Mouse (Mus musculus) ES-E14 (cell line): ENCODE measurements around the gene Babam1. TPM values are rescaled to one million over a fixed set of nuclear protein-coding genes. Genes with fewer than 3 reads are reported as not detected.
A peak's percentile ranks its signal among the peaks of the same experiment; 100 is the strongest.

ENCODE experiments used
- DNase-seq: peaks from one replicate; pipeline ENCODE4 v3.0.0-alpha.2; 2013; ENCODE audit warnings: low read depth, low spot score
- H3K27ac ChIP-seq: 2 replicates; pipeline ENCODE4 v1.5.1; 2012; ENCODE audit warnings: low read depth, mild to moderate bottlenecking, low read length, moderate library complexity, mixed read lengths; ENCODE audit not compliant: poor library complexity, insufficient read depth, severe bottlenecking
- H3K36me3 ChIP-seq: 2 replicates; pipeline ENCODE4 v1.6.1; 2012; ENCODE audit warnings: mild to moderate bottlenecking, low read length, moderate library complexity, mixed read lengths; ENCODE audit not compliant: control insufficient read depth, poor library complexity, insufficient read depth, severe bottlenecking
- H3K4me1 ChIP-seq, 2 experiments: fragments of 150-350 bp in 1 of 2; sonication (generic) in 1 of 2; 2 replicates each; pipeline ENCODE4 v1.6.1; 2012; ENCODE audit warnings: low read length in 2 of 2, mild to moderate bottlenecking in 1 of 2, mixed read lengths in 1 of 2; ENCODE audit not compliant: control insufficient read depth in 2 of 2, insufficient read depth in 2 of 2, poor library complexity in 1 of 2
- H3K4me3 ChIP-seq, 2 experiments: fragments of 150-350 bp in 1 of 2; sonication (generic) in 1 of 2; 2 replicates each; pipeline ENCODE4 v1.5.1; 2012; ENCODE audit warnings: low read length in 2 of 2, low read depth in 1 of 2, mild to moderate bottlenecking in 1 of 2, mixed read lengths in 1 of 2; ENCODE audit not compliant: insufficient read depth in 1 of 2, poor library complexity in 1 of 2, severe bottlenecking in 1 of 2
- H3K9ac ChIP-seq: 2 replicates; pipeline ENCODE4 v1.6.1; 2012; ENCODE audit warnings: low read depth, mild to moderate bottlenecking, low read length, mixed read lengths; ENCODE audit not compliant: poor library complexity, insufficient read depth, severe bottlenecking
- H3K9me3 ChIP-seq: fragments of 150-350 bp; sonication (generic); 2 replicates; pipeline ENCODE4 v1.6.1; 2012; ENCODE audit warnings: low read depth, mild to moderate bottlenecking, low read length; ENCODE audit not compliant: control insufficient read depth, insufficient read depth
- CHD2 ChIP-seq: IDR thresholded peaks from 2 replicates; pipeline ENCODE4 v1.6.1; 2014; ENCODE audit warnings: mild to moderate bottlenecking, low read depth, low read length, inconsistent platforms
- HCFC1 ChIP-seq: IDR thresholded peaks from 2 replicates; pipeline ENCODE4 v1.6.1; 2012; ENCODE audit warnings: low read length, inconsistent platforms, borderline replicate concordance; ENCODE audit not compliant: insufficient read depth
- MAFK ChIP-seq: IDR thresholded peaks from 2 replicates; pipeline ENCODE4 v1.6.1; 2014; ENCODE audit warnings: mild to moderate bottlenecking, low read depth, low read length, inconsistent platforms; ENCODE audit not compliant: insufficient read depth
- ZC3H11A ChIP-seq: IDR thresholded peaks from 2 replicates; pipeline ENCODE4 v1.6.1; 2012; ENCODE audit warnings: low read depth, mild to moderate bottlenecking, inconsistent platforms, low read length, borderline replicate concordance
- ZNF384 ChIP-seq: IDR thresholded peaks from 2 replicates; pipeline ENCODE4 v1.6.1; 2012; ENCODE audit warnings: low read depth, low read length, inconsistent platforms
- in situ Hi-C, 2 experiments: fragments of 600-800 bp; cut with MboI; formaldehyde crosslinking; loops; one replicate each; pipeline ENCODE4 v1.15.1; 2025; ENCODE audit warnings: low sequenced_read_pairs in 2 of 2, inconsistent platforms in 1 of 2; ENCODE audit not compliant: unreplicated experiment in 2 of 2
- total RNA-seq: library from RNA; depleted of rRNA; stranded (reverse); fragments of 300-350 nt; gene quantifications from 2 replicates; pipeline ENCODE4 v1.2.3, GENCODE M21; 2012

Gene Babam1
- total RNA-seq, 1 experiment, result 47.4 TPM

DNA sequence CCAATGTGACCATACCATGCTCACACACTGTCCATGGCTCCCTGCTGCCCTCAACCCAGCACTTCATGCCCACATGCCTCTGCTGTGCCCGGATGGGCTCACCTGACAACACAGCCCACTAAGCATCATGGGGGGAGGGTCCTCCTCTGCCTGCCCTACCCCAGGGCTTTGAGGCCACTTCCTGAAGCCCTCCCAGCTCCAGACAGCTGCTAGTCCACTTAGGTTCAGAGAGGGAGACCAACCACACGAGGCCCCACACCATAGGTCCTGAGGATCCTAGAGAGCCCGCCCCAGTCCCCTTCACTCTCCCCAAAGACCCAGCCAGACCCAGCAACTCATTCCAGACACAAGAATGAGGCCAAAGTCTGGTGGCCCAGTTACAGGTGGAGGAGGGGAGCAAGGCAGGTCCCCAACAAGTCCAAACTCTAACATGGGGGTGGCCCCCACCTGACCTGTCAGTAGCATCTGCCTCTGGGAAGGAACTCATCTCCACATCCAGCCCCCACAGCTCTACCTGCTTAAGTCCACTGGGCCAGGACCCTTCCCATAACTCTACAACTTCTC, 17.1 kb upstream of the Babam1 start:
- no peak overlapping the region for H3K27ac ChIP-seq
- in situ Hi-C loops, result no loop called here
- peaks cover 7 to 38% of the 10 kb centered on the region in 2 experiments for H3K4me1 ChIP-seq

DNA sequence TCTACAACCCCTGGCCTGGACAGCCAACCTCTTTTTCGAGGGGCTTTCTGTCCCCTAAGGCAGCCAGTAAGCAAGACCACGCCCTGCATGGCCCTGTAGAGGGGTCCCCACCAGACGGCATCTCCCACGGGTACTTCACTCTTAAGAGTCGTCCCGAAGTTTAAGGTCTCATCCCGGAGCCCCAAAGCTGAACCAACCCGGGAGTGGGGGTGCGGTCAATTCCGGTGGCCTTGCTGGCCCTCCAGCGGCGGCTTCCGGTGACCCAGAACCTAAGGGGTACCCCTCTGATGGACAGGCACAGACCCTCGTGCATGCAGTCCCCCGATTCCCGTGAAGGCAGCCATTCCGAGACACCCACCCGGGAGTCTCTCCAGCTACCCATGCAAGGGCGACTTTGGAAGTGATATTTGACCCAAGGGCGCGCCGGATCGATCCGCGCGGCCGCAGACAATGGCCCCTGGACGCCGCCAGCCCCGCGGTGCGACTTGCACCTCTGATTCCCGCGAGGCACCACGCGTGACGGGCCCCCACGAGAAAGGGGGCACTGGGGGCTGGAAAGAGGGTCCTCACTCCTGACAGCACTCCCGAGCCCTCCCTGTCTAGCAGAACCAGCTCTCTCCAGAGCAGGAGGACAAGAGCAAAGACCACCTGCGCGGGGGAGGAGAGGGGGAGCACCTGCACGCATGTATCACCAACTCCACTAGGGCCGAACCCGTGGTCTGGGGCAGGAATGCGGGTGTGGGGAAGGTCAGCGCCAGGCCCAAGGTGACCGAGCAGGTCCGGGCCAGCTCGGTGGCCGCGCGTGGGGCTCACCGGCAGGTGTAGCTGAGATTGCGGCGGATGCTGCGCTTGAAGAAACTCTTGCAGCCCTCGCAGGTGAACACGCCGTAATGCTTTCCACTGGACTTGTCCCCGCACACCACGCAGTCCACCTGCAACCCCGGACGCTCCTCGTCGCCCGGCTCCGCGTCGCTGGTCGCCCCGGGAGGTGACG, 16.2 kb upstream of the Babam1 start:
- in situ Hi-C loops, result no loop called here
- no peak for DNase-seq
- peaks cover 2% of the 10 kb centered on the region; the same call in 1 of the 2 replicates for H3K36me3 ChIP-seq
- no peak for TF ChIP-seq HCFC1
- TF ChIP-seq MAFK, result no peak
- no peak for TF ChIP-seq ZC3H11A
- no peak for TF ChIP-seq CHD2
- no peak for TF ChIP-seq ZNF384
- peak overlapping the region; percentile 70 to 91 for H3K4me3 ChIP-seq
- H3K27ac ChIP-seq, result peak overlapping the region; percentile 86; the same call in 1 of the 2 replicates
- H3K4me1 ChIP-seq, result peaks cover 4 to 32% of the 10 kb centered on the region in 2 experiments
- peak overlapping the region; percentile 89 for H3K9ac ChIP-seq
- H3K9me3 ChIP-seq, result no peaks in the 10 kb centered on the region

More for the DNA sequence above, 17.1 kb upstream of the Babam1 start:
- Histone ChIP-seq H3K36me3 (peaks cover 3% of the 10 kb centered on the region; the same call in 1 of the 2 replicates), H3K4me3 (peak overlapping the region; percentile 70 to 91; a peak in 3 of 4 replicates), H3K9ac (0 out of 2 replicates have a peak overlapping the region, but pooled peaks have one; percentile 89), H3K9me3 (no peaks in the 10 kb centered on the region)
- DNase-seq, result no peak
- TF ChIP-seq ZNF384 (no peak), MAFK (no peak), HCFC1 (no peak), ZC3H11A (no peak), CHD2 (no peak)

DNA sequence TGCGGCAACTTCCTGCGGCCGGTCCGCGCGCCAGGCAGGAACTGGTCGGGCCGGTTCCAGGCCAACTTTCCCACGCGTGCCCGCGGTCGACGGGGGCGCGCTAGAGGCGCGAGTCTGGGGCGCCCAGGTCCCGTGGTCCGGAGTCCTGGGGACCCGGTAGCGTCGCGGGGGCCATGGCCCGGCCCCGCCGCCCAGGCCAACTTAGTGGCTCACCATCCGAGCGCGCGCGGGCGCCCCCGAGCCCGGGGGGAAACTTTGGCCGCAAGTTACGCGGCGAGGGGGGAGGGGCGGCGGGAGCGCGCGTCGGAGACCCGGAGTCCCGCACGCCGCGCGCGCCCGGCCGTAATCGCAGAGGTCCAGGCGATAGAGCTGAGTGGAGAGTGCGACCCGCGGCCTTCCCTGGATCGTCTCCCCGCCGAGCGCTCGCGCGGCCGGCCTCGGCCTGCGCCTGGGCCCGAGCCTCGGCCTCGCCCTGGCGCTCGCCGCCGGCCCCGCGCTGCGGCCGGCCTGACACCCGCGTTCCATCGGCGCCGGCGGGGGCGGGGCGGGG, 15.2 kb upstream of the Babam1 start, which contains the start of gene Nr2f6:
Gene Nr2f6, minus strand, starts transcription at position 540 of the 550 bp plus-strand sequence.
- Histone ChIP-seq H3K4me1 (peaks cover 5 to 29% of the 10 kb centered on the region in 2 experiments), H3K9me3 (no peaks in the 10 kb centered on the region), H3K36me3 (peaks cover 2% of the 10 kb centered on the region; the same call in 1 of the 2 replicates), H3K27ac (peak within 1 kb of the TSS; percentile 86), H3K9ac (peak within 1 kb of the TSS; percentile 89), H3K4me3 (peak within 1 kb of the TSS; percentile 81 to 91)
- no peak for DNase-seq
- in situ Hi-C loops, result no loop called here
- TF ChIP-seq CHD2 (no peak), ZC3H11A (no peak), MAFK (no peak), ZNF384 (no peak), HCFC1 (no peak)

DNA sequence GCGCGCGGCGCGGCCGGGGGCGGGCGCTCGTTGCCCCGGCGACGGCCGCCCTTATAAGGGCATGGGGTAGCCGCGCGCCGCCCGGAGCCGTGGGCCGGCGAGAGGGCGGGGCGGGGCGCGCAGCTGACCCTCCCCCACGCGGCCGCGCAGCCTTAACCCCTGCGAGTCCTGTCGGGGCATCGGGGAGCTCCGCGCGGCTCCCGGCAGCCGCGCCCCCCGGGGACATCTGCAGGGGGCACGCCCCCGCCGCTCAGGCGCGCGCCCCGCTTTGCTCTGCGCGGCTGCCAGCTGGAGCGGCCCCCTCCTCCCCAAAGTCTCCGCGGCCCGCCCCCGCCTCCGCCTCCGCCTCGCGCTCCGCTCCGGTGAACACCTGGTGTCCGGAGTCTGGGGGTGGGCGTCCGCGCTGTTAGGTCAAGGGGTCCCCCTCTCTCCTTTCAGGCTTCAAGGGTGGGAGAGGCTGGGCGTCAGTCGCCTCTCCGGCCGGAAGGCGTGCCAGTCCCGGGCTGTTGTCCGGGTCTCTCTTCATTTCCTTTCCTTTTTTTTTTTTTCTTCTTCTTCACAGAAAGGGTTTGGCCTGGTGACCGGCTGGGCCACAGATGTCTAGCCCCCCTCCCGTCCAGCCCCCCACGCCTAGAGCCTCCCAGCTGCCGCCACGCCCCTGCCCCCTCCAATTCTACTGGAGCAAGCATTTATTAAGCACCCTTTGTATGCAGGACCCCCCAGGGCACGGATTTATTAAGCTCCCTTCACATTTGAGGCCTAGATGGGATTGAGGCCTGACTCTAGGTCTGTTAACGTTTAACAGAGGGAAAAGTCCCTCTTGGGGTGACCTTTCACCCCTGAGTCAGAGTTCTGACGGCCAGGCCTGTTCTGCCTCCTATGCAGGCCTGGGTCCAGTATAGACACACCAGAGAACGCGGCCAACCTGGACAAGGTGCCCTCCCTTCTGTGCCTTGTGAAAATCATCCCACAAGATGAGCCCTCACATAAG, 14.4 kb upstream of the Babam1 start:
- Histone ChIP-seq H3K4me3 (peak overlapping the region; percentile 81 to 91), H3K36me3 (peaks cover 2% of the 10 kb centered on the region; the same call in 1 of the 2 replicates), H3K9ac (peak overlapping the region; percentile 54; the same call in 1 of the 2 replicates), H3K9me3 (no peaks in the 10 kb centered on the region), H3K4me1 (peaks cover 10 to 30% of the 10 kb centered on the region in 2 experiments), H3K27ac (peak overlapping the region; percentile 75; the same call in 1 of the 2 replicates)
- in situ Hi-C loops, result no loop called here
- no peak for DNase-seq
- TF ChIP-seq CHD2 (no peak), ZNF384 (peak; percentile 78)
